Mouse (Mus musculus) cerebellum, adult 2 months (tissue): ENCODE measurements around the gene Sox5.

Experiments
- CTCF ChIP-seq: fragments of 200-500 bp; IDR thresholded peaks from 2 replicates; pipeline ENCODE4 v1.5.1; 2011; ENCODE audit warnings: low read depth, mild to moderate bottlenecking, control low read depth, low read length, moderate library complexity, borderline replicate concordance; ENCODE audit not compliant: insufficient read depth
- POLR2A ChIP-seq: fragments of 200-500 bp; IDR thresholded peaks from 2 replicates; pipeline ENCODE4 v1.6.1; 2011; ENCODE audit warnings: low read length, control low read depth, borderline replicate concordance; ENCODE audit not compliant: insufficient read depth

GRCm38 (mm10) chr6:144472089-144472900 lies 309.5 kb downstream of the Sox5 start:
- TF ChIP-seq CTCF = no peak
- no peak for TF ChIP-seq POLR2A
